Mouse (Mus musculus) midbrain, embryonic 11.5 days (tissue): ENCODE measurements at regions not wholly inside any gene's neighbourhood (a gene's known extent, or its start where the extent isn't known, plus 50 kb on each side); places are given as distances from the start of the nearest gene placed in this dataset.
A peak's percentile ranks its signal among the peaks of the same experiment; 100 is the strongest.

ENCODE experiments used
- ATAC-seq: fragments of 200-750 bp; cut with Nextera tagmentation; 2 replicates; pipeline ENCODE4 v1.8.0; 2017; ENCODE audit warnings: moderate TSS enrichment, moderate library complexity; ENCODE audit not compliant: low FRiP score
- DNase-seq: peaks from one replicate; pipeline ENCODE4 v3.0.0; 2015; ENCODE audit warnings: low spot score; ENCODE audit errors: missing footprints
- H3K27ac ChIP-seq: fragments of 300-500 bp; sonication (generic); 2 replicates; pipeline ENCODE4 v1.5.1; 2014; ENCODE audit warnings: low read depth, low read length
- H3K27me3 ChIP-seq: fragments of 300-500 bp; sonication (generic); 2 replicates; pipeline ENCODE4 v1.6.1; 2014; ENCODE audit warnings: mild to moderate bottlenecking, low read length, moderate library complexity, mixed read lengths; ENCODE audit not compliant: control insufficient read depth, insufficient read depth
- H3K36me3 ChIP-seq: fragments of 300-500 bp; sonication (generic); 2 replicates; pipeline ENCODE4 v1.6.1; 2014; ENCODE audit warnings: mild to moderate bottlenecking, low read length, moderate library complexity, mixed read lengths; ENCODE audit not compliant: control insufficient read depth, insufficient read depth
- H3K4me1 ChIP-seq: fragments of 300-500 bp; sonication (generic); 2 replicates; pipeline ENCODE4 v1.6.1; 2014; ENCODE audit warnings: low read length; ENCODE audit not compliant: control insufficient read depth, insufficient read depth
- H3K4me2 ChIP-seq: fragments of 300-500 bp; sonication (generic); 2 replicates; pipeline ENCODE4 v1.6.1; 2014; ENCODE audit warnings: mild to moderate bottlenecking, moderate library complexity
- H3K4me3 ChIP-seq: fragments of 300-500 bp; sonication (generic); 2 replicates; pipeline ENCODE4 v1.5.1; 2014; ENCODE audit warnings: low read depth, low read length
- H3K9ac ChIP-seq: fragments of 300-500 bp; sonication (generic); 2 replicates; pipeline ENCODE4 v1.6.1; 2014; ENCODE audit warnings: low read length
- H3K9me3 ChIP-seq: fragments of 300-500 bp; sonication (generic); 2 replicates; pipeline ENCODE4 v1.6.1; 2016; ENCODE audit warnings: low read length; ENCODE audit not compliant: control insufficient read depth
- WGBS: fragments of 180-500 bp; shearing (Covaris S2); extraction: QIAGEN DNeasy Blood & Tissue Kit; methylation state at CpG from one replicate; pipeline ENCODE4 v1.1.7; 2014; 5-methylcytosine and 5-hydroxymethylcytosine counted together

DNA sequence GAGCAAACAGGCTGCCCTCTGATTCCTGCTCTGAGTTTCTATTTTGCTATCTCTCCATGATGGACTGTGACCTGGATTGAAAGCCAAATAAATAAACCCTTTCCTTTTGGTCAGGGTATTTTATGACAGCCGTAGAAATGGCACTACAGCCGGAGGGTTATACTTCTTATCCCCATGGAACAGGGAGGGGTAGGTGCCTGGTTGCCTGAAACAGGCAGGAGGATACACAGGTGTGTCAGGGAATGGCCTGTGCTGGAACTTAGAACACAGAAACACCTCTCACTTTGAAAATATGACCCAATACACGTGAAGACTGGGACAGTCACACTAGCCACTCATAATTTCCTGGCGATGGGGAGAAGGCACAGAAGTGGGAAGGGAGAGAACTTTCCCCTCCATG lies 200.1 kb downstream of the Gm7361 start:
- H3K9ac ChIP-seq, result no peak overlapping the region
- H3K27ac ChIP-seq, result no peak overlapping the region
- ATAC-seq (no peak), DNase-seq (no peak)
- H3K4me2 ChIP-seq, result no peak overlapping the region
- H3K36me3 ChIP-seq, result no peaks in the 10 kb centered on the region
- WGBS, result 84% methylated on average over 4 of the region's 4 CpGs
- no peak overlapping the region for H3K4me3 ChIP-seq
- no peaks in the 10 kb centered on the region for H3K4me1 ChIP-seq
- H3K9me3 ChIP-seq, result no peaks in the 10 kb centered on the region
- no peaks in the 10 kb centered on the region for H3K27me3 ChIP-seq

DNA sequence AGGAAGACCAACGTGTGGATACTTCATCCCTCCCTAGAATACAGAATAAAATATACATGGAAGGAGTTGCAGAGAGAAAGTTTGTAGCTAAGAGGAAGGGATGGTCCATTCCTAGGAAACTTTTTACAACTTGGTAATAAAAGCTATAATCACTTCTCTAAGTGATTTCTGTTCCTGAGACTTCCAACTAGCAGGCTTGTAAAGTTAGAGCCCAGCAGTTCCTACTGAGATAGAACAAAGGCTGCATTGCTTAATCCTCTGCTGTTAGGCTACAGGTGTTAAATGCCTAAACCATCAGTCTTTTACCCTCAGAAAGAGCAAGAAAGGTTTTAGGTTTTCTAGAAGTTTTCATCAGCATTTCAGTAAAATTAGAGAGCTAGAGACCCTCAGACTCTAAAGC lies 209.2 kb downstream of the Gm7361 start:
- Histone ChIP-seq H3K9me3 (no peaks in the 10 kb centered on the region), H3K27ac (no peak overlapping the region), H3K27me3 (no peaks in the 10 kb centered on the region), H3K4me2 (no peak overlapping the region), H3K9ac (no peak overlapping the region), H3K4me3 (no peak overlapping the region), H3K36me3 (no peaks in the 10 kb centered on the region), H3K4me1 (no peaks in the 10 kb centered on the region)
- 71% methylated on average over 1 of the region's 1 CpGs for WGBS
- DNase-seq (no peak), ATAC-seq (no peak)

DNA sequence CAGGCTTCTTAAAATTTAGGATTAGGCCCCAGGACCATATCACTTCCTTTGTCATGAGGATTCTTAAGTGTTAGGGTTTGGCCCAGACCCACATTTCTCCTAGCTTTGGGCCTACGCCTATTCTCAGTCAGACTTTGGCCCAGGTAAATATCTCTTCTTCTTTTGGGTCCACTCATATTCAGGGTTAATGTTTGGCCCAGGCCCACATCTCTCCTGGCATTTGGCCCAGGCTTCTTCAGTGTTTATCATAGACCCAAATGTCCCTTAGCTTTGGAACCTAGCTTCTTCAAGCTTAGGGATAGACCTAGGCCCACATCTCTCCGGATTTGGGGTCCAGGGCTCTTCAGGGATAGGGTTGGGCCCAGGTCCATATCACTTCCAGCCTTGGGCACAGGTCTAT lies 228.2 kb downstream of the Gm7361 start:
- no peak overlapping the region for H3K9ac ChIP-seq
- no peak for DNase-seq
- 74% methylated on average over 2 of the region's 2 CpGs for whole genome bisulfite sequencing

DNA sequence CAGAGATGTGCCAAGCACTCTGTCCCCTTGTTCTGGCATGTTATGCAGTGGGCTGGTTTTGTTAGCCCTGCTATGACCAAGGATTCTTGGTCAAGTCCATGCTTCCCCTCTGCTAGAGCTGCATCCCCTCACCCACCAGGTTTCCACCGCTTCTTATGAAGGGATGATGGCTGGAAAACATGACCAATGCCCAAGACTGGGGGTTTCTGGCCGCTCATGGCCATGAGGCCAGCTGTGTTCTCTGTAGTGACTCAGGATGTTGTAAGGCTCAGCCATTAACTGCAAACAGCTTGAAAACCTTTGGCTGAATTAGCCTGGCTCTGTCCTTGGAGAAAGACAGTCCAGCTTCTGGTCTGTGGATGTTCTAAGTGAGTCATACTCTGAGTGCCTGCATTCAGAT lies 236.5 kb downstream of the Gm7361 start:
- WGBS, result 84% methylated on average over 2 of the region's 2 CpGs
- Histone ChIP-seq H3K9ac (no peak overlapping the region), H3K4me2 (no peak overlapping the region), H3K4me1 (no peaks in the 10 kb centered on the region), H3K27me3 (no peaks in the 10 kb centered on the region), H3K27ac (no peak overlapping the region), H3K4me3 (no peak overlapping the region), H3K9me3 (no peaks in the 10 kb centered on the region), H3K36me3 (no peaks in the 10 kb centered on the region)
- DNase-seq, result no peak
- ATAC-seq, result no peak

More for the DNA sequence above, 228.2 kb downstream of the Gm7361 start:
- no peak for ATAC-seq
- no peak overlapping the region for H3K4me2 ChIP-seq
- no peak overlapping the region for H3K4me3 ChIP-seq
- H3K36me3 ChIP-seq, result no peaks in the 10 kb centered on the region
- H3K9me3 ChIP-seq, result no peaks in the 10 kb centered on the region
- no peaks in the 10 kb centered on the region for H3K27me3 ChIP-seq
- no peak overlapping the region for H3K27ac ChIP-seq
- no peaks in the 10 kb centered on the region for H3K4me1 ChIP-seq

DNA sequence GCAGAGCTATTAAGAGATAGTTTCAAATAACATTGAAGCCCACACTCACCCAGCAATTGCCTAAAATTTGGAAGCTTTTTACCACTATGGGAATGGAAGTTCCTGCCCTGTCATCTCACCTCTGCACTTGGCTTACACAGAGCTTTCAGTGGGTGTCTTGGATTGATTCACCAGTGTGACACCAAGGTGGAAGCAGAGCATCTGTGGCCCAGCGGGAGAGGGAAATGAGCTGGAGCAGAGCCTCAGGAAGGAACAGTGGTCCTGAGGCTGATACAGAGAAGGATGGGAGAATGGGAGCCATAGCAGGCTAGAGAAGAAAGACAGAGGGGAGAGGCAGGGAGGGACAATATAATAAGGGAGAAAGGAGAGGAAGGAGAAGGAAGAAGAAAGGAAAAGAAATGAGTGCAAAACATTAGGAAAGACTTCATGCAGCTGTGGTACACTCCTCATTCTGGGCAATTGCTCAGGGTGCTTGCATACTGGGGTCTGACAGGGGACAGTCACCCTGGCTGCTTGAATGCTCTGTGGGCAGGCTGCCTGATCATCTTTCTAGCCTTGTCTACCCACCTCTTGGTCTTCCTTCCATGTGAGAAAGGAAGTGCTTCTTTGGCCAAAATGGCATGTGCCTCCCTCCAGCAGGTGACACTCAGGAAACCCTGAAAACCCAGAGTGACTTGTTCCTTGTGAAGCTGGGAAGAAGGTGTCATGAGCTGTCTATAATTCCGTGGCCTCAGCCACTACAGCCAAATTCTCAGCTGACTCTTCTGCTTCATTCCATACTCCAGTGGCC lies 240.3 kb downstream of the Gm7361 start:
- 78% methylated on average over 2 of the region's 2 CpGs for WGBS
- Histone ChIP-seq H3K27me3 (no peaks in the 10 kb centered on the region), H3K9ac (no peak overlapping the region), H3K9me3 (no peaks in the 10 kb centered on the region), H3K36me3 (no peaks in the 10 kb centered on the region), H3K4me1 (no peaks in the 10 kb centered on the region), H3K27ac (no peak overlapping the region), H3K4me2 (no peak overlapping the region), H3K4me3 (no peak overlapping the region)
- DNase-seq (no peak), ATAC-seq (no peak)

DNA sequence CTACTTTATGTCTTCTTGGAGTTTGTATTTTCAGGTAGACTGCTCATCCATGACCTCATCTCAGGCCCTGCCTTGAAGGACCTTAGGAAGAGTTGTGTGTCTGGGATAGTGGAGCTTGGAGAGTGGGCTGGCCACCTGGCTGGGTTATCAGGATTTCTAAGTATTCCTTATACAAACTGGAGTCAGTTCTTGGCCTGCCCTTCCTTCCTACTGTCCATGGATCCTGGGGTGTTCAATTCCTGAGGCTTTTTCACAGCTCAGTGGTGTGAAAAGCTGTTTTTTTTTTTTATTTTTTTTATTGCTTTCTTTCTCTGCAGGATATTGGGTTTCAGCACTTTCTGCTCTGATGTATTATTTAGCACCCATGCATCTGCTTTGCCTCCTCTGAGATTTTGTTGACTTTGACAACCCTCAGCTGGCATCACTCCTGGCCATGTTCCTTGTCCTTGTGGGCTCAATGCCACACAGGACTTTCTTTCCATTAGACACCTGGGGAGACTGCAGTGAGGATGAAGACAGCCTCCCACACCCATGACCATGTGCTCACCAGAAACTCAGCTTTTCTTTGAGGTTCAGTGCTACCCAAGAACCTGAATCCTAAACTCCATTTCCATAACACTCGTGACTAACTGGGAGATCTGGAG lies 252.2 kb downstream of the Gm7361 start:
- H3K9ac ChIP-seq, result no peak overlapping the region
- WGBS, result 76% methylated on average over 1 of the region's 1 CpGs
- no peaks in the 10 kb centered on the region for H3K27me3 ChIP-seq
- no peaks in the 10 kb centered on the region for H3K4me1 ChIP-seq
- no peaks in the 10 kb centered on the region for H3K36me3 ChIP-seq
- DNase-seq (no peak), ATAC-seq (no peak)
- no peak overlapping the region for H3K4me2 ChIP-seq
- H3K4me3 ChIP-seq, result no peak overlapping the region
- no peaks in the 10 kb centered on the region for H3K9me3 ChIP-seq
- H3K27ac ChIP-seq, result no peak overlapping the region

DNA sequence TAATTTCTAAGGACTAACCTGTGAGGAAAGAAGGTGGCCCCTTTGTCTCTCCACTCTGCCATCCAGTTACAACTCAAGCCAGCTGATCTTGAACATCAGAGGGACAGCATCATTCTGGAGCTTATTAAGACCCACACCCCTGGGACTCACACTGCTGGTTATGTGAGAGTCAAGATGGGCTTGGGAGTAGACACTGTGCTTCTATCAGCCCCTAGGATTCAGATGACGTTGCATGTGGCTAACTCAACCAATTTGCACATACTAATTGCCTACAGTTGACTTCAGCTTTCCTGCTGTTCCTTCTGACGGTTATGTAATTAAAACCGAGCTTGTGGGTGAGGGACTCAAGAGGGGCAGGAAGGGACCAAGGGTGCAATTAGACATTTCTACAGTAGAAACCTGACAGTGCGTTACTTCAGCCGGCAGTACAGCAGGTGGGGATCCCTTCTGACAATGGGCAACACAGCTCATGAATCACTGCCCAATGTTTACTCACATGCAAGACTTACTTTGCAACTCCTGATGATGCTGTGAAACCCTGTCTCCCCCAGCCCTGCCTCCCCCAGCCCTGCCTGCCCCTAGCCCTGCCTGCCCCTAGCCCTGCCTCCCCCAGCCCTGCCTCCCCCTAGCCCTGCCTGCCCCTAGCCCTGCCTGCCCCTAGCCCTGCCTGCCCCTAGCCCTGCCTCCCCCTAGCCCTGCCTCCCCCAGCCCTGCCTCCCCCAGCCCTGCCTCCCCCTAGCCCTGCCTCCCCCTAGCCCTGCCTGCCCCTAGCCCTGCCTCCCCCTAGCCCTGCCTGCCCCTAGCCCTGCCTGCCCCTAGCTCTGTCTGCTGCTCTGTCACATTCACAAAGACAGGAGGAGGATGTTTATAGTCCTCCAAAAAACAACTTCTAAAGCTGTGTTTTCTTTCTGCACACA lies 255.8 kb downstream of the Gm7361 start:
- Histone ChIP-seq H3K9ac (no peak overlapping the region), H3K9me3 (no peaks in the 10 kb centered on the region), H3K4me2 (no peak overlapping the region), H3K27ac (no peak overlapping the region), H3K36me3 (no peaks in the 10 kb centered on the region), H3K4me1 (no peaks in the 10 kb centered on the region), H3K4me3 (no peak overlapping the region), H3K27me3 (no peaks in the 10 kb centered on the region)
- DNase-seq (no peak), ATAC-seq (no peak)
- WGBS, result 64% methylated on average over 5 of the region's 5 CpGs

DNA sequence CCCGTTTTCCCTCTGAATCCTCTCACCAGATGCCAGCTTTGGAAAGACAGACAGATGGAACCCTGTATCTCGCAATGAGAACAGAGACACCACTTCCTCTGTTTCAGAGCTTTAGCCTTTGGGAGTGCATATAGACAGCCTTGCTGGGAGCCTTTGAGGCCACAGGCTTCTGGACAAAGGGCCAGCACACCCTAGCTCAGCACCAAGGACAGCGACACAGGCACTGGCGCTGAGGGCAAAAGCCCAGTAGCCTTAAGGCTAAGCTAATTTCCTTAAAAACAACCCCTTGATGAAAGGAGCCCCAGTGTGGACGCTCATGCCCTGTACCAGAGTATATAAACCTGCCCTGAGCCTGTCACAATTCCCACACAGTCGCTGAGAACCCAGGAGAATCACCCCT lies 278.1 kb downstream of the Gm7361 start:
- WGBS, result 25% methylated on average over 6 of the region's 6 CpGs
- no peak for ATAC-seq
- Histone ChIP-seq H3K9ac (no peak overlapping the region), H3K27ac (no peak overlapping the region), H3K4me3 (no peak overlapping the region), H3K36me3 (no peaks in the 10 kb centered on the region), H3K4me1 (no peaks in the 10 kb centered on the region), H3K4me2 (no peak overlapping the region), H3K9me3 (no peaks in the 10 kb centered on the region), H3K27me3 (no peaks in the 10 kb centered on the region)
- peak; percentile 82 for DNase-seq

DNA sequence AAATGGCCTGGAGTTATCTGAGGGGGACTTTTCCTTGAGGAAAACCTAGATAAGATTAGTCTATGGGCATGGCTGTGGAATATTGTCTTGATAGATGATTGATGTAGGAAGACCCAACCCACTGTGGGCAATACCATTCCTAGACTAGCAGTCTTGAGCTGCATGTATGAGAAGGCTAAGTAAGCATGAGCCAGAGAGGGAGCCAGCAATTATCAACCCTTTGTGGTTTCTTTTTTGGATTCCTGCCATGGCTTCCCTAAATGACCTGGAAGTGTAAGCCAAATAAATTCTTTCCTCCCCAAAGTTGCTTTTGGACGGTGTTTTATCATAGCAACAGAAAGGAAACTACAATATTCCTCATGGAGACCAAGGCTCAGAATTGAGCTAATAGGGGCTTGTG lies 253.7 kb upstream of the Dpp6 start:
- Histone ChIP-seq H3K27ac (no peak overlapping the region), H3K36me3 (no peaks in the 10 kb centered on the region), H3K27me3 (no peaks in the 10 kb centered on the region), H3K4me3 (no peak overlapping the region), H3K4me2 (no peak overlapping the region), H3K9ac (no peak overlapping the region), H3K4me1 (no peaks in the 10 kb centered on the region), H3K9me3 (no peaks in the 10 kb centered on the region)
- ATAC-seq (no peak), DNase-seq (no peak)
- 92% methylated on average over 1 of the region's 1 CpGs for WGBS
